Mouse (Mus musculus): ENCODE results near the gene Grik3. TPM values are rescaled to one million over a fixed set of nuclear protein-coding genes. Genes with fewer than 3 reads are reported as not detected.

Gene Grik3
- polyA plus RNA-seq, 1 experiment from 2014 or later: not detected

DNA sequence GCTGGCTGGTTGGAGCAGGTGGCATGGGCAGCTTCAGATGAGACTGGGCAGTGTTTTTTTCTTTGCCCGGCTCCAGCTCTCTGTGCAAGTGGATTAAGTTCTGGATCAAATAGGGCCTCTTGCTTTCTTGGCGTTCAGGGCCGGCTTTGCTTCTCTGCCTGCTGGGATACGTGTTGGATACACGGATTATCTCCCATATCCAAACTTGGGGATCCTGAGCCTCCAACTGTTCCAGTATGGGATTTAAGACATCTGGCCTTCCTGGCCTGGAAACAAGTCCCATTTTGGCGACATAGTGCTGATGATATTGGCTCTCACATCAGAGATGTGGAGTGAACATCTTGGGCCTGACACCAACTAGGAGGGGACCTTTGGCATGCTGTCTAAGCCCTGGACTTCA, 21.9 kb downstream of the Grik3 start:
- no peak overlapping the region for H3K27ac ChIP-seq
- H3K4me3 ChIP-seq (ENCODE audit: inconsistent target): no peak overlapping the region
- 88% methylated on average over 6 of the region's 6 CpGs for WGBS (ENCODE audit: missing documents)
- no peaks in the 10 kb centered on the region for H3K79me2 ChIP-seq (ENCODE audit: inconsistent target)
- no peaks in the 10 kb centered on the region for H3K36me3 ChIP-seq (ENCODE audit: inconsistent target)

GRCm38 (mm10) chr4:125515646-125516045, 25.1 kb downstream of the Grik3 start:
- Histone ChIP-seq H3K27ac (no peak overlapping the region), H3K36me3 (ENCODE audit: inconsistent target) (no peaks in the 10 kb centered on the region), H3K4me3 (ENCODE audit: inconsistent target) (no peak overlapping the region), H3K79me2 (ENCODE audit: inconsistent target) (no peaks in the 10 kb centered on the region)
- WGBS (ENCODE audit: missing documents): 16% methylated on average over 13 of the region's 13 CpGs

- WGBS (ENCODE audit: missing documents): 86% methylated on average over 6 of the region's 6 CpGs
- H3K79me2 ChIP-seq (ENCODE audit: inconsistent target): no peaks in the 10 kb centered on the region
- no peaks in the 10 kb centered on the region for H3K36me3 ChIP-seq (ENCODE audit: inconsistent target)
- no peak overlapping the region for H3K27ac ChIP-seq
- H3K4me3 ChIP-seq (ENCODE audit: inconsistent target): no peak overlapping the region
Measured at GRCm38 (mm10) chr4:125516612-125517011, 26.1 kb downstream of the Grik3 start.

DNA sequence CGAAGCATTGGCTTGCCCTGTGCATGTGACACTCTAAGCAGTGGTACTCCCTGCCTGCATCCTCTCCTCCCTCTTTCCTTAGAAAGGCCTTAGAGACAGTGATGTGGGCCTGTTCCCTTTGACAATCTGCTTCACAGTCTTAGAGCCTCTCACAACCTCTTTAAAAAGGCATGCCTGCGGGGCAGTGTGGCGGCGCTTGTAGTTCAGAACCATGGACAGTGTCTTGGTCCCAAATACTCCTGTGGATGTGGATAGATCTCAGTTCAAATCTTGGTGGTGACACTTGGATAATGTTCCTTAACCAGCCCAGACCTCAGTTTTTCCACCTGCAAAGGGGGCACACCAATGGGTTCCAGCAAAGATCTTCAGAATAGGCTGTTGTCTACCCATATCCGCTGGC, 28.4 kb downstream of the Grik3 start:
- Histone ChIP-seq H3K79me2 (ENCODE audit: inconsistent target) (no peaks in the 10 kb centered on the region), H3K27ac (no peak overlapping the region), H3K36me3 (ENCODE audit: inconsistent target) (no peaks in the 10 kb centered on the region), H3K4me3 (ENCODE audit: inconsistent target) (no peak overlapping the region)
- WGBS (ENCODE audit: missing documents): 83% methylated on average over 5 of the region's 5 CpGs

- Histone ChIP-seq H3K79me2 (ENCODE audit: inconsistent target) (no peaks in the 10 kb centered on the region), H3K27ac (no peak overlapping the region), H3K36me3 (ENCODE audit: inconsistent target) (no peaks in the 10 kb centered on the region), H3K4me3 (ENCODE audit: inconsistent target) (no peak overlapping the region)
- 74% methylated on average over 7 of the region's 7 CpGs for WGBS (ENCODE audit: missing documents)
Measured at GRCm38 (mm10) chr4:125522931-125523330, 32.4 kb downstream of the Grik3 start.

DNA sequence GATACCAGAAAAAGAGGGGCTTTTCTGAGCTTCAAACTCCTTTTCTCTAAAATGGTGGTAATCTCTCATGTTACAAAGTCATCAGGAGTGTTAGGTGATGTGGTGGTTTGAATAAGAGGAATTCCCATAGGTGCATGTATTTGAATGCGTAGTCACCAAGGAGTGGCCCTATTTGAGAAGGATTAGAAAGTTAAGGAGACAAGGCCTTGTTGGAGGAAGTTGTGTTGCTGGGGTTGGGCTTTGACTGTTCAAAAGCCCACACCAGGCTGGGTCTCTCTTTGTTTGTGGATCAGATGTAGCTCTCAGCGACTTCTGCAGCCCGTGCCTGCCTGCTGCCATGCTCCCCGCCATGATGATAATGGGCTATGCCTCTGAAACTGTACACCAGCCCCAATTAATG, 34.8 kb downstream of the Grik3 start:
- no peaks in the 10 kb centered on the region for H3K79me2 ChIP-seq (ENCODE audit: inconsistent target)
- WGBS (ENCODE audit: missing documents): 81% methylated on average over 4 of the region's 4 CpGs
- H3K4me3 ChIP-seq (ENCODE audit: inconsistent target): no peak overlapping the region

DNA sequence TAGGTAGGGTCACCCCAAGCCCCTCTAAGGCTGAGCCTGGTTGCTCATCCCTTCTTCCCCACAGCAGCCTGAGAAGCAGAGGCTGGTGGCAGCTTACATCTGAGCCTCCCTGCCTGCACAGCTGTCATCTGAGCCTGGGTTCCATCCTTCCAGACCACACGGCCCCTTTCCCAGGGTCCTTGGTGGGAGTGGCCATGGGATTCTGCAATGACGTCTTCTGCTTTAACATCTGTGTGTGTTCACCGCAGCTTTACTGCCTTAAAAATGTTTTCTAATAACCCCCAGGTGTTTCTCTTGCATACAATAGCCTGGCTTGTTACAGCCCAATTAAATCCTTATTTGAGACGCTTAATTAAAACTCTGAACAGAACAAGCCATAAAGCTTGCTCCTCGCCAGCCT, 35.9 kb downstream of the Grik3 start:
- H3K4me3 ChIP-seq (ENCODE audit: inconsistent target): no peak overlapping the region
- WGBS (ENCODE audit: missing documents): 73% methylated on average over 5 of the region's 5 CpGs
- H3K36me3 ChIP-seq (ENCODE audit: inconsistent target): no peaks in the 10 kb centered on the region
- no peak overlapping the region for H3K27ac ChIP-seq
- no peaks in the 10 kb centered on the region for H3K79me2 ChIP-seq (ENCODE audit: inconsistent target)

More for the DNA sequence above, 34.8 kb downstream of the Grik3 start:
- H3K27ac ChIP-seq: no peak overlapping the region
- no peaks in the 10 kb centered on the region for H3K36me3 ChIP-seq (ENCODE audit: inconsistent target)

- Histone ChIP-seq H3K27ac (no peak overlapping the region), H3K79me2 (ENCODE audit: inconsistent target) (no peaks in the 10 kb centered on the region), H3K36me3 (ENCODE audit: inconsistent target) (no peaks in the 10 kb centered on the region), H3K4me3 (ENCODE audit: inconsistent target) (no peak overlapping the region)
- WGBS (ENCODE audit: missing documents): 32% methylated on average over 9 of the region's 9 CpGs
Measured at GRCm38 (mm10) chr4:125533965-125534364, 43.5 kb downstream of the Grik3 start.

DNA sequence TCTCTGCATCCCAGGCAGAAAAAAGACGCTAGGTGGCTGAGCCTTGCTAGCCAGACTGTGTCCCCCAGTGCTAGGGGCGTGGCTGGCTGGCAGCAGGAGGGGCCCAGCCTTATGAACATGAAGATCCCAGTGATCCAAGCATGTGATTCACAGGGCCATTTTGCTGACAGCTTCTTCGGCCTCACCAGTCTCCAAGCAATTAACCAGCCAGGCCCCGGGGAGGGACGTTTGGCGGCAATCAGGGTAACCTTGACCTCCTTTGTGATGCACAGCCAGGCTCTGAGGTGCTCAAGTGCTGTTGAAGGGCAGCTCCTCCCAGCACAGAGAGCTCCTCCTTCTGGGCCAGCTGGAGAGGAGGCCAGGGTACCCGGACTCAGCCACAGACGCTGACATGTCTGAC, 43.9 kb downstream of the Grik3 start:
- H3K36me3 ChIP-seq (ENCODE audit: inconsistent target): no peaks in the 10 kb centered on the region
- H3K27ac ChIP-seq: no peak overlapping the region
- 9% methylated on average over 8 of the region's 8 CpGs for WGBS (ENCODE audit: missing documents)
- no peak overlapping the region for H3K4me3 ChIP-seq (ENCODE audit: inconsistent target)
- H3K79me2 ChIP-seq (ENCODE audit: inconsistent target): no peaks in the 10 kb centered on the region

DNA sequence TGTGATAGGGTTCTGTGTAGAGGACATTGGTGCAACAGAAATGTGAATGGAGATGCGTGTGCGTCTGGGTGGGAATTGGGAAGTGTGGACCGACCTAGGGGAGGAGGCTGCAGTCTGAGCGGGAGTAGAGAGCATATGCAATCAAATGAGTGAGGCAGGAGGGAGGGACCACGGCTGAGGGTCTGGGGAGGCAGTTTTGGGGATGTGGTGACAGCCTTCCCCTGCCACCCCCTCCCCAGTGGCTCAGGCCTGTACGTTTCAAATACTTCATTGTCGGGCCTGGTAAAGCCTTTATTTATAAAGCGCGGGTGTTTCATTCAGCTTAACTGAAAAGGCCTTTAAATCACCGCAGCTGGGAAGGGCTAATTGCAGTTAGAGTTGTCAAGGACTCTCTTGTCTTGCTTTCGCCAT, 44.5 kb downstream of the Grik3 start:
- Histone ChIP-seq H3K4me3 (ENCODE audit: inconsistent target) (no peak overlapping the region), H3K27ac (no peak overlapping the region), H3K36me3 (ENCODE audit: inconsistent target) (no peaks in the 10 kb centered on the region), H3K79me2 (ENCODE audit: inconsistent target) (no peaks in the 10 kb centered on the region)
- 13% methylated on average over 11 of the region's 11 CpGs for WGBS (ENCODE audit: missing documents)

- 13% methylated on average over 7 of the region's 7 CpGs for WGBS (ENCODE audit: missing documents)
- H3K79me2 ChIP-seq (ENCODE audit: inconsistent target): no peaks in the 10 kb centered on the region
Measured at GRCm38 (mm10) chr4:125535465-125535864, 45.0 kb downstream of the Grik3 start.

DNA sequence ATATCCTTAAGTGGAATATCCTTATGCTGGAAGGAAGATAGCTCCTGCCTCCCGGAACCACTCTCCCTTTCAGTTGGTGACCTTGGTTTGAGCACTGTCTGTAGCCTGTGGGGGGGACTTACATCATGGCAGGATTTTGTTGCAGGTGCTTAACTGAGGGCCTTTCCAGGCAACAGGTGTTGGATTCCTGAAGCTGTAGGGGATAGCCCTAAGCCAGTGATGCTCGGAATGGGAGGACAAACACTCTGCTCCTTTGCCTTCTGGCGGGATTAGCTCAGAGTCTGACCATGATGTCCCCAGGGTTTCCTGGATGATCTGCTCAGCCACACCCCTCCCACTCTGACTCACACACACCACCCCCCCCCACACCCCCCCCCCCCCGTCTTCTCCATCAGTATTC, 45.5 kb downstream of the Grik3 start:
- H3K4me3 ChIP-seq (ENCODE audit: inconsistent target): no peak overlapping the region
- WGBS (ENCODE audit: missing documents): 47% methylated on average over 3 of the region's 4 CpGs
- H3K27ac ChIP-seq: no peak overlapping the region
- no peaks in the 10 kb centered on the region for H3K36me3 ChIP-seq (ENCODE audit: inconsistent target)
- H3K79me2 ChIP-seq (ENCODE audit: inconsistent target): no peaks in the 10 kb centered on the region

More at GRCm38 (mm10) chr4:125535465-125535864, 45.0 kb downstream of the Grik3 start:
- no peaks in the 10 kb centered on the region for H3K36me3 ChIP-seq (ENCODE audit: inconsistent target)
- H3K27ac ChIP-seq: no peak overlapping the region
- no peak overlapping the region for H3K4me3 ChIP-seq (ENCODE audit: inconsistent target)

- WGBS (ENCODE audit: missing documents): 8% methylated on average over 3 of the region's 3 CpGs
- no peaks in the 10 kb centered on the region for H3K79me2 ChIP-seq (ENCODE audit: inconsistent target)
- H3K36me3 ChIP-seq (ENCODE audit: inconsistent target): no peaks in the 10 kb centered on the region
- no peak overlapping the region for H3K27ac ChIP-seq
- H3K4me3 ChIP-seq (ENCODE audit: inconsistent target): no peak overlapping the region
Measured at GRCm38 (mm10) chr4:125538301-125538965, 47.9 kb downstream of the Grik3 start.

DNA sequence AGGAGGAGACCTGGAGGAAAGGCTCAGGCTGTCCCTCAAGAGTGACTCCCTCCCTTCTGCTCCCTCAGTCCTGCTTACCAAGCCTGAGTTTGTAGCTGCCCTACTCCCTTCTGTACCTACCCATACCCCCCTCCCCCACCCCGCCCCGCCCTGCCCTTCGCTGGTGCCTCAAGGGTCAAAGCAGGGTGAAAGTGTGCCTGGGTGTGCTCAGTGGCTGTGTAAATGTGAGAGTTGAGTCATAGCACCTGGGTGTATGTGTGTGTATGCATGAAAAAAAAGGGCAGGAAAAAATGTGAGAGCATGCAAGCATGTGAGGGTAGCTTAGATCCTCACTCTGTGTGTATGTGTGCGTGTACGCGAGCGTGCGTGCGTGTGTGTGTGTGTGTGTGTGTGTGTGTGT, 49.1 kb downstream of the Grik3 start:
- Histone ChIP-seq H3K79me2 (ENCODE audit: inconsistent target) (no peaks in the 10 kb centered on the region), H3K27ac (no peak overlapping the region), H3K36me3 (ENCODE audit: inconsistent target) (no peaks in the 10 kb centered on the region), H3K4me3 (ENCODE audit: inconsistent target) (no peak overlapping the region)
- 86% methylated on average over 9 of the region's 9 CpGs for WGBS (ENCODE audit: missing documents)

GRCm38 (mm10) chr4:125543171-125543570, 52.7 kb downstream of the Grik3 start:
- Histone ChIP-seq H3K36me3 (ENCODE audit: inconsistent target) (no peaks in the 10 kb centered on the region), H3K79me2 (ENCODE audit: inconsistent target) (no peaks in the 10 kb centered on the region), H3K27ac (no peak overlapping the region), H3K4me3 (ENCODE audit: inconsistent target) (no peak overlapping the region)
- WGBS (ENCODE audit: missing documents): 92% methylated on average over 5 of the region's 5 CpGs
